11 mouse cellular contexts compared by ENCODE assay signal in the genomic region with DNA sequence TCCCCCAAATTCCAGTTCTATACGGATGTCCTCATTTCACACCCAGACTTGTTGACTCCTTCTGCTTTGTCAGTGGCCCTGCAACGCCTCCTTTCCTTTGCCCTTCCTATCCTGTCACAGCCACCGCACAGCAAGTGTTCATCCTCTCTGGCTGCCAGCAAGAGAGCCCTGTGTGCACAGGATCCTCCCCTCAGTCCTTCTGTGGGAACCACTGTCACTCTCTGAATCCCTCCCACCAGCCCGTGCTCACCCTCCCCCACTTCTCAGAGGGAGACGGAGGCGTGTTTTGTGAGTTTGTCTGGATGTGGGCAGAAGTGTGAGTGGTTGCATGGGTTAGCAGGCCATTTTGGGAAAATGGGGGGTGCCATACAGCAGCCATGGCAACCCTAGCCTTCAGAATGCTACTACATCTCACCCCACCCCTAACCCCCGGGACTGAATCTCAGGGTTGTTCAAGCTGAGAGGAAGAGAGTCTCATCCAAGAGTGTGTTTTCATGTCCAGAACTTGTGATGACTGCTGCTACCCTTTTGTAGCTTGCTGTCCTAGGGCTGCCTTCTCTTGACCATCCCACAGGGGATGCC. TPM values are rescaled to one million over a fixed set of nuclear protein-coding genes. Genes with fewer than 3 reads are reported as not detected.
DNase-seq lines count a peak whose midpoint lies in the region; ATAC-seq lines count a peak whose summit lies in the region.
"Had no signal": no experiment of that assay in that cellular context is flagged by ENCODE, and none has a peak within 500 bp of the region (broad histone marks: within the 10 kb centered on the region; RNA-seq: fewer than 3 reads in every experiment).

No protein-coding gene starts in this region.

- H3K9ac ChIP-seq in heart, embryonic 13.5 days, result peak overlapping the region; percentile 25; the same call in 1 of the 2 replicates
- H3K9ac ChIP-seq in midbrain, embryonic 16.5 days (ENCODE audit: low read depth, low read length), result no peak overlapping the region
- H3K9ac ChIP-seq in hindbrain, embryonic 12.5 days, result no peak overlapping the region
- H3K9ac ChIP-seq: limb, embryonic 15.5 days had no signal

- no peak overlapping the region for H3K4me2 ChIP-seq in heart, embryonic 13.5 days
- no peak overlapping the region for H3K4me2 ChIP-seq in midbrain, embryonic 16.5 days (ENCODE audit: low read length)
- H3K4me2 ChIP-seq in hindbrain, embryonic 12.5 days (replicated peaks), result no peak overlapping the region
- H3K4me2 ChIP-seq: limb, embryonic 15.5 days had no signal

- H3K36me3 ChIP-seq in heart, embryonic 13.5 days, result peaks cover under 1% of the 10 kb centered on the region
- no peaks in the 10 kb centered on the region for H3K36me3 ChIP-seq in midbrain, embryonic 10.5 days
- H3K36me3 ChIP-seq in midbrain, embryonic 16.5 days (ENCODE audit: control insufficient read depth, insufficient read depth, low read length), result no peaks in the 10 kb centered on the region
- H3K36me3 ChIP-seq in hindbrain, embryonic 12.5 days, result no peaks in the 10 kb centered on the region; the same call in 1 of the 2 replicates
- H3K36me3 ChIP-seq: limb, embryonic 15.5 days had no signal

- H3K4me3 ChIP-seq in heart, embryonic 13.5 days, result no peak overlapping the region
- H3K4me3 ChIP-seq in midbrain, embryonic 10.5 days, result no peak overlapping the region
- no peak overlapping the region for H3K4me3 ChIP-seq in midbrain, embryonic 16.5 days (ENCODE audit: low read depth, low read length)
- no peak overlapping the region for H3K4me3 ChIP-seq in hindbrain, embryonic 12.5 days
- H3K4me3 ChIP-seq: limb, embryonic 15.5 days had no signal

- peaks cover 6% of the 10 kb centered on the region for H3K4me1 ChIP-seq in heart, embryonic 13.5 days
- peaks cover 12% of the 10 kb centered on the region for H3K4me1 ChIP-seq in midbrain, embryonic 10.5 days
- no peaks in the 10 kb centered on the region for H3K4me1 ChIP-seq in midbrain, embryonic 16.5 days (ENCODE audit: control insufficient read depth, insufficient read depth, low read length)
- H3K4me1 ChIP-seq in hindbrain, embryonic 12.5 days, result peaks cover 5% of the 10 kb centered on the region; the same call in 1 of the 2 replicates
- H3K4me1 ChIP-seq: limb, embryonic 15.5 days had no signal

- H3K9me3 ChIP-seq in heart, embryonic 13.5 days, result peaks cover 6% of the 10 kb centered on the region
- no peaks in the 10 kb centered on the region for H3K9me3 ChIP-seq in midbrain, embryonic 10.5 days (replicated peaks)
- no peaks in the 10 kb centered on the region for H3K9me3 ChIP-seq in midbrain, embryonic 16.5 days (replicated peaks; ENCODE audit: control insufficient read depth, low read length, poor library complexity, severe bottlenecking)
- H3K9me3 ChIP-seq in hindbrain, embryonic 12.5 days (replicated peaks), result no peaks in the 10 kb centered on the region
- H3K9me3 ChIP-seq: limb, embryonic 15.5 days had no signal

- H3K27me3 ChIP-seq in heart, embryonic 13.5 days (replicated peaks), result no peaks in the 10 kb centered on the region
- no peaks in the 10 kb centered on the region for H3K27me3 ChIP-seq in midbrain, embryonic 10.5 days (ENCODE audit: low read depth, poor library complexity, severe bottlenecking)
- no peaks in the 10 kb centered on the region for H3K27me3 ChIP-seq in midbrain, embryonic 16.5 days (ENCODE audit: control insufficient read depth, insufficient read depth, low read depth, low read length)
- H3K27me3 ChIP-seq in hindbrain, embryonic 12.5 days, result no peaks in the 10 kb centered on the region
- H3K27me3 ChIP-seq: limb, embryonic 15.5 days had no signal

- no peak for ATAC-seq in heart, embryonic 13.5 days (ENCODE audit: extremely low read depth, insufficient number of reproducible peaks, low FRiP score, low TSS enrichment)
- ATAC-seq in midbrain, embryonic 16.5 days, result no peak
- 0 out of 2 replicates have a peak, but pooled peaks have one; percentile 35 for ATAC-seq in hindbrain, embryonic 12.5 days (ENCODE audit: low FRiP score)
- ATAC-seq: forebrain, embryonic 16.5 days; inflammation-experienced regulatory T-cells, adult 6 months had no signal

- DNase-seq in heart, adult 18-20 months, result no peak
- peak; percentile 26 for DNase-seq in midbrain, embryonic 10.5 days (ENCODE audit: low spot score)
- peak; percentile 53 to 67 for DNase-seq in right cerebral cortex, adult 2 months (ENCODE audit: low spot score in 2 of 2)
- no peak for DNase-seq in gastrocnemius, adult 18-20 months (ENCODE audit: low spot score)
- DNase-seq in T-cell, adult 2 months (ENCODE audit: low spot score), result no peak

- H3K27ac ChIP-seq in heart, embryonic 13.5 days (replicated peaks), result no peak overlapping the region
- H3K27ac ChIP-seq in midbrain, embryonic 10.5 days (replicated peaks), result no peak overlapping the region
- H3K27ac ChIP-seq in midbrain, embryonic 16.5 days (ENCODE audit: low read length), result no peak overlapping the region
- no peak overlapping the region for H3K27ac ChIP-seq in hindbrain, embryonic 12.5 days
- H3K27ac ChIP-seq: limb, embryonic 15.5 days had no signal

- 26% methylated on average over 7 of the region's 7 CpGs for WGBS in heart, embryonic 13.5 days
- WGBS in midbrain, embryonic 10.5 days, result 33% methylated on average over 7 of the region's 7 CpGs
- WGBS in midbrain, embryonic 16.5 days, result 19% methylated on average over 7 of the region's 7 CpGs
- 21% methylated on average over 7 of the region's 7 CpGs for WGBS in hindbrain, embryonic 12.5 days

RNA-seq across cellular contexts. Expression of gene Gm17364, which starts 5.9 kb away (rescaled TPM):
- polyA plus RNA-seq in heart, embryonic 13.5 days (2015; fragmentation: Nextera tagmentation; extraction: Ambion mirVana), result not detected in 2 replicates
- not detected for total RNA-seq in heart, adult 18-20 months (2021)
- polyA plus RNA-seq in midbrain, embryonic 10.5 days (2016; fragmentation: Nextera tagmentation; extraction: Ambion mirVana), result not detected in 2 replicates
- polyA plus RNA-seq in midbrain, embryonic 16.5 days (2015; fragmentation: Nextera tagmentation; extraction: Ambion mirVana), result not detected in 2 replicates
- polyA plus RNA-seq in hindbrain, embryonic 12.5 days (2016; fragmentation: Nextera tagmentation; extraction: Ambion mirVana), result not detected in 2 replicates
- not detected for total RNA-seq in gastrocnemius, adult 18-20 months (2021)
- polyA plus RNA-seq: forebrain, embryonic 16.5 days; inflammation-experienced regulatory T-cells, adult 6 months; limb, embryonic 15.5 days had no signal

RNA-seq across cellular contexts. Expression of gene Smim13, which starts 18.3 kb away (rescaled TPM):
- 8.7 and 9.8 TPM in 2 replicates for polyA plus RNA-seq in heart, embryonic 13.5 days (2015; fragmentation: Nextera tagmentation; extraction: Ambion mirVana)
- 10 to 100 TPM; 24.7 to 27.5 TPM for total RNA-seq in heart, adult 18-20 months (2021)
- 9.9 and 10.9 TPM in 2 replicates for polyA plus RNA-seq in midbrain, embryonic 10.5 days (2016; fragmentation: Nextera tagmentation; extraction: Ambion mirVana)
- polyA plus RNA-seq in midbrain, embryonic 16.5 days (2015; fragmentation: Nextera tagmentation; extraction: Ambion mirVana), result 25.9 and 27.2 TPM in 2 replicates
- 20.0 and 21.5 TPM in 2 replicates for polyA plus RNA-seq in hindbrain, embryonic 12.5 days (2016; fragmentation: Nextera tagmentation; extraction: Ambion mirVana)
- total RNA-seq in gastrocnemius, adult 18-20 months (2021), result 10 to 100 TPM; 37.3 to 37.5 TPM

RNA-seq across cellular contexts. Expression of gene Elovl2, which starts 47.7 kb away (rescaled TPM):
- polyA plus RNA-seq in heart, embryonic 13.5 days (2015; fragmentation: Nextera tagmentation; extraction: Ambion mirVana), result 1.5 and 2.1 TPM in 2 replicates
- total RNA-seq in heart, adult 18-20 months (2021), result under 1 TPM; 0.13 to 0.17 TPM
- 46.8 and 50.7 TPM in 2 replicates for polyA plus RNA-seq in midbrain, embryonic 10.5 days (2016; fragmentation: Nextera tagmentation; extraction: Ambion mirVana)
- polyA plus RNA-seq in midbrain, embryonic 16.5 days (2015; fragmentation: Nextera tagmentation; extraction: Ambion mirVana), result 40.9 and 42.3 TPM in 2 replicates
- 38.0 and 41.4 TPM in 2 replicates for polyA plus RNA-seq in hindbrain, embryonic 12.5 days (2016; fragmentation: Nextera tagmentation; extraction: Ambion mirVana)
- under 1 TPM; 0.05 to 0.12 TPM for total RNA-seq in gastrocnemius, adult 18-20 months (2021)
- polyA plus RNA-seq: inflammation-experienced regulatory T-cells, adult 6 months had no signal

Comparison
In these comparisons a context has a peak if more than half of its experiments do, and no peak if none do; other contexts are left out.
1. DNase-seq: peak in midbrain, embryonic 10.5 days (single experiment) and right cerebral cortex, adult 2 months (2 of 2); none in heart, adult 18-20 months (0 of 2), gastrocnemius, adult 18-20 months (single experiment) and T-cell, adult 2 months (single experiment).
2. RNA of gene Elovl2, which starts 47.7 kb away (polyA plus RNA-seq): 46.8 to 50.7 TPM in midbrain, embryonic 10.5 days, 40.9 to 42.3 TPM in midbrain, embryonic 16.5 days and 38.0 to 41.4 TPM in hindbrain, embryonic 12.5 days; 1.5 to 2.1 TPM in heart, embryonic 13.5 days; every median in the first group is over 10 times any median in the second.